Comparison of ENCODE assay signal across 8 mouse cellular contexts in the genomic region with DNA sequence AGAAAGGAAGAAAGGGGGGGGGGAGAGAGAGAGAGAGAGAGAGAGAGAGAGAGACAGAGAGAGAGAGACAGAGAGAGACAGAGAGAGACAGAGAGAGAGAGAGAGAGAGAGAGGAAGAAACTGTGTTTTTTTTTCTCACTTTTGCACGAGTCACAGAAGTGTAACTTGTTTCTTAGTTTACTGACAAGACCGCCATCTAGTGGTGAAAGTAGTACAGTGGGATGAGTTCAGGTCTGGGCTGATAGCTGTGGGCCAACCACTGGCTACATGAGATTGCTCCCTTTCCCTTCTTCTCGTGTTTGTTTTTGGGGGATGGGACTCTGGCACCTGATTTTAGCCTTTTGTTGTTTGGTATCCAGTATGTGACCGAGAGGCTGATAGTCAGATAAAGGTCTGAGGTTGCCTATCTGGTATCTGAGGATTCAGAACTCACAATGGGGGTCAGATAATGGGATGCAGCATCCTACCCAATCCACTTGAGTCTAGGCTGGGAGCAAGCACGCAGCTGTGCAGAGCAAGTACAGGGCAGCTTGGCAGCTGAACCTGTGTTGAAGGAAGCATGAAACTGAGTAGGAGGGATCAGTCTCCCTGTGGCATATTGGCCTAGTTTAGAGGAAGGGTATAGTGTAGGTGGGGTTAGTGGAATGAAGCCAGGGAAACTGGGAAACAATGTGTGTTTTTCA. TPM values are rescaled to one million over a fixed set of nuclear protein-coding genes. Genes with fewer than 3 reads are reported as not detected.
DNase-seq lines count a peak whose midpoint lies in the region; ATAC-seq and TF ChIP-seq lines count a peak whose summit lies in the region.

No protein-coding gene starts in this region.

- whole genome bisulfite sequencing in heart, embryonic 10.5 days = 27% methylated on average over 5 of the region's 5 CpGs
- WGBS in midbrain, embryonic 11.5 days = 26% methylated on average over 5 of the region's 5 CpGs

- no peaks in the 10 kb centered on the region for H3K9me3 ChIP-seq in heart, embryonic 10.5 days
- no peaks in the 10 kb centered on the region for H3K9me3 ChIP-seq in ES-E14 (ENCODE audit: control insufficient read depth, insufficient read depth, low read depth, low read length)
- H3K9me3 ChIP-seq in midbrain, embryonic 11.5 days (ENCODE audit: control insufficient read depth, low read length) = no peaks in the 10 kb centered on the region; the same call in 1 of the 2 replicates

- ATAC-seq in midbrain, embryonic 11.5 days (ENCODE audit: low FRiP score) = peak; percentile 77; the same call in 1 of the 2 replicates

- in situ Hi-C loops in ES-E14 (cut with MboI; ENCODE audit: low sequenced_read_pairs in 2 of 2, unreplicated experiment in 2 of 2) = no loop called here

- no peaks in the 10 kb centered on the region for H3K27me3 ChIP-seq in heart, embryonic 10.5 days (ENCODE audit: insufficient read depth, poor library complexity, severe bottlenecking)
- no peaks in the 10 kb centered on the region for H3K27me3 ChIP-seq in midbrain, embryonic 11.5 days (ENCODE audit: control insufficient read depth, insufficient read depth, low read length)

- intact Hi-C loops in heart, postnatal 36 days (cut with DNase I) = loop anchor here (5.0 kb wide), 1 partner anchor 347 kb away; no protein-coding TSS in a partner anchor
- intact Hi-C loops in left cerebral cortex, postnatal 10 days (cut with DNase I) = loop anchor here (10.0 kb wide), 1 partner anchor 615 kb away; no protein-coding TSS in a partner anchor

- DNase-seq in heart, adult 8-10 months (ENCODE audit: low spot score) = peak; percentile 67
- DNase-seq in heart, embryonic 10.5 days (ENCODE audit: low spot score) = no peak
- peak; percentile 62 for DNase-seq in ES-E14 (ENCODE audit: low read depth, low spot score)
- peak; percentile 84 for DNase-seq in embryo, embryonic 10.5 days (ENCODE audit: low spot score)
- peak; percentile 24 to 34 for DNase-seq in heart, postnatal 36 days
- peak; percentile 11 to 47 for DNase-seq in left cerebral cortex, postnatal 10 days (ENCODE audit: extremely low spot score in 1 of 2, low spot score in 2 of 2)
- peak; percentile 89 for DNase-seq in midbrain, embryonic 11.5 days (ENCODE audit: low spot score, missing footprints)
- DNase-seq in telencephalon, adult 2 months (ENCODE audit: low read depth, low spot score) = peak; percentile 31

- H3K4me2 ChIP-seq in midbrain, embryonic 11.5 days = no peak overlapping the region

- no peak overlapping the region for H3K9ac ChIP-seq in ES-E14 (ENCODE audit: insufficient read depth, low read depth, low read length, poor library complexity, severe bottlenecking)
- H3K9ac ChIP-seq in midbrain, embryonic 11.5 days (ENCODE audit: low read length) = no peak overlapping the region

- no peak overlapping the region for H3K4me3 ChIP-seq in heart, embryonic 10.5 days
- no peak overlapping the region for H3K4me3 ChIP-seq in ES-E14 (ENCODE audit: insufficient read depth in 1 of 2, low read depth in 1 of 2, low read length in 2 of 2, poor library complexity in 1 of 2, severe bottlenecking in 1 of 2)
- no peak overlapping the region for H3K4me3 ChIP-seq in midbrain, embryonic 11.5 days (ENCODE audit: low read depth, low read length)

- no peak overlapping the region for H3K27ac ChIP-seq in heart, embryonic 10.5 days
- no peak overlapping the region for H3K27ac ChIP-seq in ES-E14 (ENCODE audit: insufficient read depth, low read depth, low read length, poor library complexity, severe bottlenecking)
- H3K27ac ChIP-seq in midbrain, embryonic 11.5 days (ENCODE audit: low read depth, low read length) = no peak overlapping the region

- H3K36me3 ChIP-seq in heart, embryonic 10.5 days = peaks cover 69% of the 10 kb centered on the region
- H3K36me3 ChIP-seq in ES-E14 (ENCODE audit: control insufficient read depth, insufficient read depth, low read length, poor library complexity, severe bottlenecking) = peaks cover 2% of the 10 kb centered on the region; the same call in 1 of the 2 replicates
- H3K36me3 ChIP-seq in midbrain, embryonic 11.5 days (ENCODE audit: control insufficient read depth, insufficient read depth, low read length) = peaks cover 6% of the 10 kb centered on the region; the same call in 1 of the 2 replicates

- no peaks in the 10 kb centered on the region for H3K4me1 ChIP-seq in heart, embryonic 10.5 days
- H3K4me1 ChIP-seq in ES-E14 (ENCODE audit: control insufficient read depth in 2 of 2, insufficient read depth in 2 of 2, low read length in 2 of 2, poor library complexity in 1 of 2) = peaks cover 0 to 2% of the 10 kb centered on the region in 2 experiments; a peak in 1 of 4 replicates
- no peaks in the 10 kb centered on the region for H3K4me1 ChIP-seq in midbrain, embryonic 11.5 days (ENCODE audit: control insufficient read depth, insufficient read depth, low read length)

TF ChIP-seq in ES-E14, 5 proteins besides CTCF, POLR2A, EP300 and RAD21:
- peak; percentile 39; the same call in 1 of the 2 replicates for TF ChIP-seq ZC3H11A (IDR thresholded peaks at IDR 0.05; ENCODE audit: borderline replicate concordance, low read depth, low read length)
- no peak for TF ChIP-seq HCFC1 (IDR thresholded peaks at IDR 0.05; ENCODE audit: borderline replicate concordance, insufficient read depth, low read length)
- no peak for TF ChIP-seq CHD2 (IDR thresholded peaks at IDR 0.05; ENCODE audit: low read depth, low read length)
- TF ChIP-seq MAFK (IDR thresholded peaks at IDR 0.05; ENCODE audit: insufficient read depth, low read depth, low read length) = no peak
- TF ChIP-seq ZNF384 (IDR thresholded peaks at IDR 0.05; ENCODE audit: low read depth, low read length) = peak; percentile 69; the same call in 1 of the 2 replicates

RNA-seq across cellular contexts. Expression of a gene that starts 12.8 kb away (rescaled TPM):
- total RNA-seq in heart, adult 8-10 months (2022) = 1 to 10 TPM; 2.8 to 3.5 (median 3.1) TPM
- 15.6 and 19.0 TPM in 2 replicates for polyA plus RNA-seq in heart, embryonic 10.5 days (2016; fragmentation: Nextera tagmentation; extraction: Ambion mirVana)
- 8.2 and 8.9 TPM in 2 replicates for total RNA-seq in ES-E14 (2012; rRNA removed)
- total RNA-seq in heart, postnatal 36 days (2021) = 1 to 10 TPM; 3.1 to 3.8 TPM
- 10 to 100 TPM; 17.1 to 17.6 TPM for total RNA-seq in left cerebral cortex, postnatal 10 days (2021)
- 19.5 and 21.3 TPM in 2 replicates for polyA plus RNA-seq in midbrain, embryonic 11.5 days (2014; fragmentation: Nextera tagmentation; extraction: Ambion mirVana)

RNA-seq across cellular contexts. Expression of a gene that starts 44.3 kb away (rescaled TPM):
- 1 to 10 TPM; 5.4 to 7.1 (median 6.2) TPM for total RNA-seq in heart, adult 8-10 months (2022)
- 2.0 and 2.1 TPM in 2 replicates for polyA plus RNA-seq in heart, embryonic 10.5 days (2016; fragmentation: Nextera tagmentation; extraction: Ambion mirVana)
- 3.4 and 3.7 TPM in 2 replicates for total RNA-seq in ES-E14 (2012; rRNA removed)
- 1 to 10 TPM; 5.4 to 6.4 TPM for total RNA-seq in heart, postnatal 36 days (2021)
- total RNA-seq in left cerebral cortex, postnatal 10 days (2021) = 1 to 10 TPM; 7.1 to 7.2 TPM
- 1.6 TPM in 2 replicates for polyA plus RNA-seq in midbrain, embryonic 11.5 days (2014; fragmentation: Nextera tagmentation; extraction: Ambion mirVana)
